Mouse (Mus musculus) liver, postnatal 0 days (tissue): ENCODE data around the gene Ccdc14.

Source experiments
- CTCF ChIP-seq: sonication (generic); IDR thresholded peaks from 2 replicates; pipeline ENCODE4 v1.5.1; 2016; ENCODE audit warnings: antibody characterized with exemption, low read depth
- EP300 ChIP-seq: IDR thresholded peaks from 2 replicates; pipeline ENCODE4 v1.6.1; 2016; ENCODE audit warnings: antibody characterized with exemption, low read depth, mild to moderate bottlenecking

DNA sequence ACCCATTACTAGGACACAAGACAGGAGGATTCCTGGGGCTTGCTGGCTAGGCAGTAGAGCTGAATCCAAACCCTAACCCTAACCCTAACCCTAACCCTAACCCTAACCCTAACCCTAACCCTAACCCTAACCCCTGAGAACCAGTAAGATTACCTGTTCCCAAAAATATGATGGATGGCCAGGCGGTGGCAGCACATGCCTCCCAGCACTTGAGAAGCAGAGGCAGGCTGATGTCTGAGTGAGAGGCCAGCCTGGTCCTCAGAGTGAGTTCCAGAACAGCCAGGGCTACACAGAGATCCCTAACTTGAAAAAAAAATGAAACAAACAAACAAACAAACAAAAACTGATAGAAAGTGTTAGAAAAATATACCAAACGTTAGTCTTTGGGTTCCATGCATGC, 52.5 kb downstream of the Ccdc14 start:
- TF ChIP-seq CTCF, result peak; percentile 37
- no peak for TF ChIP-seq EP300
